Mouse (Mus musculus) left cerebral cortex, adult 2 months (tissue): ENCODE measurements around the gene Dnajb11. TPM values are rescaled to one million over a fixed set of nuclear protein-coding genes. Genes with fewer than 3 reads are reported as not detected.

ENCODE experiments used
- DNase-seq, 2 experiments: peaks; one replicate each; pipeline ENCODE4 v3.0.0; 2021 to 2022; ENCODE audit warnings: low spot score in 2 of 2, mixed read lengths in 1 of 2; ENCODE audit errors: extremely low spot score in 1 of 2
- H3K27ac ChIP-seq: fragments of 200-600 bp; 2 replicates; pipeline ENCODE4 v1.8.1; 2022
- H3K4me3 ChIP-seq: fragments of 200-600 bp; 2 replicates; pipeline ENCODE4 v1.8.1; 2022
- CTCF ChIP-seq: fragments of 200-600 bp; IDR thresholded peaks from 2 replicates; pipeline ENCODE4 v1.8.1; 2022; ENCODE audit warnings: antibody characterized with exemption, mild to moderate bottlenecking, moderate library complexity
- intact Hi-C: fragments of 180-260 bp; cut with DNase I; formaldehyde crosslinking; loops from one replicate; pipeline ENCODE4 v1.15.1; 2025
- total RNA-seq, 2 experiments: library from RNA; stranded (reverse); gene quantifications; 2 replicates each; pipeline ENCODE4 v1.2.3; 2021

Gene Dnajb11
- total RNA-seq, 2 experiments from 2014 or later = 61.2 to 67.2 TPM

- intact Hi-C loops = no loop called here
Measured at GRCm38 (mm10) chr16:22912886-22913285, 55.2 kb downstream of the Dnajb11 start.

GRCm38 (mm10) chr16:22914276-22914675 is 56.6 kb downstream of the Dnajb11 start:
- TF ChIP-seq CTCF = no peak
- DNase-seq = no peak
- intact Hi-C loops = no loop called here
- Histone ChIP-seq H3K4me3 (no peak overlapping the region), H3K27ac (no peak overlapping the region)

More at GRCm38 (mm10) chr16:22912886-22913285, 55.2 kb downstream of the Dnajb11 start:
- DNase-seq = no peak
- no peak overlapping the region for H3K27ac ChIP-seq
- no peak overlapping the region for H3K4me3 ChIP-seq
- no peak for TF ChIP-seq CTCF

- no peak for DNase-seq
- no peak within 1 kb of the TSS for H3K27ac ChIP-seq
- H3K4me3 ChIP-seq = no peak within 1 kb of the TSS
- intact Hi-C loops = no loop called here
- no peak for TF ChIP-seq CTCF
Measured at GRCm38 (mm10) chr16:22918034-22918433, 60.4 kb downstream of the Dnajb11 start, which contains the start of gene Fetub. Gene Fetub (plus strand): TSS chr16:22918334.

- DNase-seq = no peak
- intact Hi-C loops = no loop called here
- TF ChIP-seq CTCF = no peak
Measured at GRCm38 (mm10) chr16:22918664-22919312, 61.1 kb downstream of the Dnajb11 start.

GRCm38 (mm10) chr16:22919971-22920854 is 62.6 kb downstream of the Dnajb11 start:
- intact Hi-C loops = no loop called here
- no peak overlapping the region for H3K27ac ChIP-seq
- no peak overlapping the region for H3K4me3 ChIP-seq
- DNase-seq = no peak
- TF ChIP-seq CTCF = no peak

More at GRCm38 (mm10) chr16:22918664-22919312, 61.1 kb downstream of the Dnajb11 start:
- Histone ChIP-seq H3K4me3 (no peak overlapping the region), H3K27ac (no peak overlapping the region)

GRCm38 (mm10) chr16:22921761-22922160 is 64.1 kb downstream of the Dnajb11 start:
- TF ChIP-seq CTCF = no peak
- intact Hi-C loops = no loop called here
- DNase-seq = no peak
- H3K27ac ChIP-seq = no peak overlapping the region
- H3K4me3 ChIP-seq = no peak overlapping the region

- TF ChIP-seq CTCF = no peak
- intact Hi-C loops = no loop called here
- Histone ChIP-seq H3K4me3 (no peak overlapping the region), H3K27ac (no peak overlapping the region)
- DNase-seq = no peak
Measured at GRCm38 (mm10) chr16:22922433-22922832, 64.8 kb downstream of the Dnajb11 start.

Other genes starting within 250 kb of the Dnajb11 start
- gene Dgkg, start 200.6 kb upstream of the Dnajb11 start, total RNA-seq = 10 to 100 TPM; 63.3 to 64.0 TPM
- not detected for gene Crygs, start 46.3 kb upstream of the Dnajb11 start, total RNA-seq
- 10 to 100 TPM; 11.9 to 14.6 TPM for gene Tbccd1, start 176 bp upstream of the Dnajb11 start, total RNA-seq
- not detected for gene Ahsg, start 33.4 kb downstream of the Dnajb11 start, total RNA-seq
- not detected for gene Fetub, start 60.5 kb downstream of the Dnajb11 start, total RNA-seq
- not detected for gene Hrg, start 93.2 kb downstream of the Dnajb11 start, total RNA-seq
- not detected for gene Kng2, start 171.6 kb downstream of the Dnajb11 start, total RNA-seq
- gene Kng1, start 200.0 kb downstream of the Dnajb11 start, total RNA-seq = not detected
- gene Eif4a2, start 249.6 kb downstream of the Dnajb11 start, total RNA-seq = 100 to 1,000 TPM; 838 to 905 TPM